18 mouse cellular contexts compared by ENCODE assay signal in genomic region chr11:87600322-87600853, GRCm38 (mm10). TPM values are rescaled to one million over a fixed set of nuclear protein-coding genes. Genes with fewer than 3 reads are reported as not detected.
"Had no signal": no experiment of that assay in that cellular context is flagged by ENCODE, and none has a peak within 500 bp of the region (broad histone marks: within the 10 kb centered on the region; RNA-seq: fewer than 3 reads in every experiment).

No protein-coding gene starts in this region.

- DNase-seq: kidney, adult 8-10 months; lung, postnatal 14 days; right cerebral cortex, postnatal 14 days; thymus, postnatal 36 days had no signal

- H3K27me3 ChIP-seq: limb, embryonic 12.5 days; liver, embryonic 15.5 days; lung, embryonic 15.5 days; midbrain, embryonic 13.5 days had no signal

- H3K27ac ChIP-seq: limb, embryonic 12.5 days; liver, embryonic 15.5 days; lung, embryonic 15.5 days; midbrain, embryonic 13.5 days had no signal

- H3K4me3 ChIP-seq: limb, embryonic 12.5 days; liver, embryonic 15.5 days; lung, embryonic 15.5 days; midbrain, embryonic 13.5 days had no signal

RNA-seq across cellular contexts. Expression of gene Hsf5, which starts 16.6 kb away (rescaled TPM):
- total RNA-seq: megakaryocyte progenitor cell, adult 5-6 weeks had no signal
- polyA plus RNA-seq: liver, embryonic 15.5 days had no signal

RNA-seq across cellular contexts. Expression of gene Gm11492, which starts 33.9 kb away (rescaled TPM):
- total RNA-seq: layer of hippocampus, adult 18-20 months; layer of hippocampus, postnatal 10 days; megakaryocyte progenitor cell, adult 5-6 weeks; midbrain, postnatal 0 days had no signal
- polyA plus RNA-seq: intestine, embryonic 16.5 days; kidney, embryonic 16.5 days; limb, embryonic 12.5 days; liver, embryonic 11.5 days; liver, embryonic 15.5 days; lung, embryonic 15.5 days; midbrain, embryonic 13.5 days; midbrain, postnatal 0 days; neural tube, embryonic 14.5 days; stomach, embryonic 16.5 days; thymus, postnatal 0 days had no signal
